Mouse (Mus musculus): ENCODE data around the gene Pigx. TPM values are rescaled to one million over a fixed set of nuclear protein-coding genes. Genes with fewer than 3 reads are reported as not detected.

Gene Pigx
- total RNA-seq (2014; rRNA removed) (38.8 and 53.2 TPM in 2 replicates), polyA plus RNA-seq (2015; fragmentation: Nextera tagmentation; extraction: Ambion mirVana) (90.4 and 91.3 TPM in 2 replicates)

- H3K36me3 ChIP-seq (ENCODE audit: insufficient read depth, low read length): peaks cover 15% of the 10 kb centered on the region
- peak within 1 kb of the TSS; percentile 74 for H3K9ac ChIP-seq (replicated peaks; ENCODE audit: low read length, poor library complexity, severe bottlenecking)
- TF ChIP-seq CTCF (IDR thresholded peaks at IDR 0.05): no peak
- H3K4me1 ChIP-seq (ENCODE audit: insufficient read depth, low read length): no peaks in the 10 kb centered on the region
- peak; percentile 96 for ATAC-seq (ENCODE audit: low FRiP score)
- peak within 1 kb of the TSS; percentile 65 for H3K27ac ChIP-seq (ENCODE audit: low read depth, low read length)
- H3K9me3 ChIP-seq (ENCODE audit: low read length): no peaks in the 10 kb centered on the region
- DNase-seq (ENCODE audit: low spot score): peak; percentile 93
- H3K4me2 ChIP-seq (ENCODE audit: low read depth, low read length, poor library complexity, severe bottlenecking): peak within 1 kb of the TSS; percentile 81
- H3K27me3 ChIP-seq (ENCODE audit: insufficient read depth, low read length): no peaks in the 10 kb centered on the region
- WGBS: under 1% methylated on average over 27 of the region's 34 CpGs
- H3K4me3 ChIP-seq (ENCODE audit: low read depth, low read length): peak within 1 kb of the TSS; percentile 96
Observed at GRCm38 (mm10) chr16:32099638-32100150, at the start of gene Pigx, which contains the start of gene Cep19. Gene Pigx (minus strand): TSS chr16:32099740. Gene Cep19 (plus strand): TSS chr16:32099800.

GRCm38 (mm10) chr16:32147589-32148207, 48.2 kb upstream of the Pigx start:
- Histone ChIP-seq H3K9me3 (ENCODE audit: low read length) (no peaks in the 10 kb centered on the region), H3K4me3 (ENCODE audit: low read depth, low read length) (no peak overlapping the region), H3K4me1 (ENCODE audit: insufficient read depth, low read length) (no peaks in the 10 kb centered on the region), H3K9ac (replicated peaks; ENCODE audit: low read length, poor library complexity, severe bottlenecking) (no peak overlapping the region), H3K27me3 (ENCODE audit: insufficient read depth, low read length) (no peaks in the 10 kb centered on the region), H3K36me3 (ENCODE audit: insufficient read depth, low read length) (no peaks in the 10 kb centered on the region), H3K27ac (ENCODE audit: low read depth, low read length) (no peak overlapping the region), H3K4me2 (ENCODE audit: low read depth, low read length, poor library complexity, severe bottlenecking) (peak overlapping the region; percentile 36)
- DNase-seq (ENCODE audit: low spot score) (no peak), ATAC-seq (ENCODE audit: low FRiP score) (no peak)
- WGBS: 59% methylated on average over 10 of the region's 13 CpGs
- peak; percentile 32; the same call in 1 of the 2 replicates for TF ChIP-seq CTCF (IDR thresholded peaks at IDR 0.05)

- DNase-seq (ENCODE audit: low spot score): no peak
- Histone ChIP-seq H3K27me3 (ENCODE audit: insufficient read depth, low read length) (no peaks in the 10 kb centered on the region), H3K4me3 (ENCODE audit: low read depth, low read length) (no peak overlapping the region), H3K27ac (ENCODE audit: low read depth, low read length) (no peak overlapping the region), H3K36me3 (ENCODE audit: insufficient read depth, low read length) (no peaks in the 10 kb centered on the region), H3K4me2 (ENCODE audit: low read depth, low read length, poor library complexity, severe bottlenecking) (no peak overlapping the region), H3K9me3 (ENCODE audit: low read length) (no peaks in the 10 kb centered on the region), H3K9ac (replicated peaks; ENCODE audit: low read length, poor library complexity, severe bottlenecking) (no peak overlapping the region), H3K4me1 (ENCODE audit: insufficient read depth, low read length) (no peaks in the 10 kb centered on the region)
- TF ChIP-seq CTCF (IDR thresholded peaks at IDR 0.05): no peak
- no peak for ATAC-seq (ENCODE audit: low FRiP score)
- 92% methylated on average over 17 of the region's 17 CpGs for WGBS
Observed at GRCm38 (mm10) chr16:32144592-32144991, 45.1 kb upstream of the Pigx start.

GRCm38 (mm10) chr16:32143766-32144165, 44.2 kb upstream of the Pigx start:
- Histone ChIP-seq H3K9ac (replicated peaks; ENCODE audit: low read length, poor library complexity, severe bottlenecking) (no peak overlapping the region), H3K9me3 (ENCODE audit: low read length) (no peaks in the 10 kb centered on the region), H3K4me3 (ENCODE audit: low read depth, low read length) (no peak overlapping the region), H3K4me1 (ENCODE audit: insufficient read depth, low read length) (no peaks in the 10 kb centered on the region), H3K27ac (ENCODE audit: low read depth, low read length) (no peak overlapping the region), H3K4me2 (ENCODE audit: low read depth, low read length, poor library complexity, severe bottlenecking) (no peak overlapping the region), H3K36me3 (ENCODE audit: insufficient read depth, low read length) (no peaks in the 10 kb centered on the region), H3K27me3 (ENCODE audit: insufficient read depth, low read length) (no peaks in the 10 kb centered on the region)
- TF ChIP-seq CTCF (IDR thresholded peaks at IDR 0.05): no peak
- DNase-seq (ENCODE audit: low spot score) (no peak), ATAC-seq (ENCODE audit: low FRiP score) (no peak)
- 92% methylated on average over 15 of the region's 15 CpGs for WGBS

GRCm38 (mm10) chr16:32138954-32139353, 39.4 kb upstream of the Pigx start:
- Histone ChIP-seq H3K27me3 (ENCODE audit: insufficient read depth, low read length) (no peaks in the 10 kb centered on the region), H3K4me2 (ENCODE audit: low read depth, low read length, poor library complexity, severe bottlenecking) (no peak overlapping the region), H3K4me3 (ENCODE audit: low read depth, low read length) (no peak overlapping the region), H3K27ac (ENCODE audit: low read depth, low read length) (no peak overlapping the region), H3K36me3 (ENCODE audit: insufficient read depth, low read length) (no peaks in the 10 kb centered on the region), H3K9ac (replicated peaks; ENCODE audit: low read length, poor library complexity, severe bottlenecking) (no peak overlapping the region), H3K4me1 (ENCODE audit: insufficient read depth, low read length) (no peaks in the 10 kb centered on the region), H3K9me3 (ENCODE audit: low read length) (no peaks in the 10 kb centered on the region)
- DNase-seq (ENCODE audit: low spot score) (no peak), ATAC-seq (ENCODE audit: low FRiP score) (no peak)
- TF ChIP-seq CTCF (IDR thresholded peaks at IDR 0.05): no peak
- WGBS: 88% methylated on average over 1 of the region's 1 CpGs

GRCm38 (mm10) chr16:32135842-32136357, 36.4 kb upstream of the Pigx start:
- Histone ChIP-seq H3K27me3 (ENCODE audit: insufficient read depth, low read length) (no peaks in the 10 kb centered on the region), H3K4me2 (ENCODE audit: low read depth, low read length, poor library complexity, severe bottlenecking) (no peak overlapping the region), H3K4me3 (ENCODE audit: low read depth, low read length) (no peak overlapping the region), H3K4me1 (ENCODE audit: insufficient read depth, low read length) (no peaks in the 10 kb centered on the region), H3K36me3 (ENCODE audit: insufficient read depth, low read length) (no peaks in the 10 kb centered on the region), H3K9me3 (ENCODE audit: low read length) (no peaks in the 10 kb centered on the region), H3K9ac (replicated peaks; ENCODE audit: low read length, poor library complexity, severe bottlenecking) (no peak overlapping the region), H3K27ac (ENCODE audit: low read depth, low read length) (no peak overlapping the region)
- WGBS: 79% methylated on average over 7 of the region's 7 CpGs
- TF ChIP-seq CTCF (IDR thresholded peaks at IDR 0.05): no peak
- DNase-seq (ENCODE audit: low spot score) (no peak), ATAC-seq (ENCODE audit: low FRiP score) (no peak)

Data from midbrain, postnatal 0 days (tissue).